Comparison of ENCODE assay signal across 9 mouse cellular contexts in the genomic region with DNA sequence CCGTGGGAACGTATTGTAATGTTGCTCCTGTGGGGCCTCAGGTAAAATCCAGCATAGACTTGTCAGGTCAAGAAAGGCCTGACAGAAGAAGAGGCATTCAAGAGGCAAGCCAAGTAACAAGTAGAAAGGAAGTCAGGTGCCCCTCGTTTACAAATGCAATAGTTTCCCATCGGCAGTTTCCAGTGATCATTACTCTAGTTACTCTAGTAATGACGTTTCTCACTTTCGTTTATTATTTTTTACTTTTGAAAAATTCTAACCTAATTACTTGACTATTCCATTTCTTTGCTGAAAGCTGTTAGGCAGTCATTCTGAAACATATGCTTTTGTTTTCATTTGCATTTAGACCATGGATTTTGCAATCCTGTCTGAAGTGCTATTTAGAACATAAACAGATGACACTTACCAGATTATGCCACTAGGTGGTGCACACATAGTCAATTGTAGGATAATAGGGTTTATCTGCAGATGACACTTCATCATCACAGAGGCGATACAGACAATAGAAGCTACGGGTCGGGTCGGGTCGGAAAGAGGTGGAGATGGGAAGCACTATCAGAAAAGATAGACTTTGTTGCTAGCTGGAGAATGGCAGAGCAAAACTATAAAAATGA.
DNase-seq lines count a peak whose midpoint lies in the region; ATAC-seq and TF ChIP-seq lines count a peak whose summit lies in the region.
"Had no signal": no experiment of that assay in that cellular context is flagged by ENCODE, and none has a peak within 500 bp of the region (broad histone marks: within the 10 kb centered on the region; RNA-seq: fewer than 3 reads in every experiment).

No protein-coding gene starts in this region.

- no peak overlapping the region for H3K27ac ChIP-seq in hindbrain, embryonic 11.5 days (ENCODE audit: low read depth, low read length)
- H3K27ac ChIP-seq in hindbrain, embryonic 10.5 days = no peak overlapping the region
- H3K27ac ChIP-seq in forebrain, embryonic 14.5 days (ENCODE audit: low read depth, low read length) = no peak overlapping the region
- H3K27ac ChIP-seq in lung, embryonic 16.5 days (ENCODE audit: low read length) = no peak overlapping the region
- H3K27ac ChIP-seq in stomach, postnatal 0 days (replicated peaks) = no peak overlapping the region
- H3K27ac ChIP-seq: stomach, embryonic 15.5 days had no signal

- DNase-seq in hindbrain, embryonic 11.5 days (ENCODE audit: low spot score) = peak; percentile 70
- DNase-seq in hindbrain, embryonic 10.5 days (ENCODE audit: low spot score) = no peak
- DNase-seq in 3T3-L1 (ENCODE audit: low read depth, low spot score) = peak; percentile 48
- peak; percentile 50 for DNase-seq in ES-CJ7 (ENCODE audit: low read depth, low spot score)
- DNase-seq in forebrain, embryonic 14.5 days (ENCODE audit: low spot score) = peak; percentile 77
- DNase-seq in stomach, postnatal 0 days (ENCODE audit: low spot score) = no peak
- no peak for DNase-seq in adrenal gland, adult 8-10 months

- H3K9me3 ChIP-seq in hindbrain, embryonic 11.5 days (ENCODE audit: control insufficient read depth, low read length) = no peaks in the 10 kb centered on the region
- H3K9me3 ChIP-seq in hindbrain, embryonic 10.5 days = no peaks in the 10 kb centered on the region
- no peaks in the 10 kb centered on the region for H3K9me3 ChIP-seq in forebrain, embryonic 14.5 days (replicated peaks; ENCODE audit: control insufficient read depth, low read length)
- no peaks in the 10 kb centered on the region for H3K9me3 ChIP-seq in lung, embryonic 16.5 days (ENCODE audit: control insufficient read depth, low read length)
- H3K9me3 ChIP-seq in stomach, postnatal 0 days (ENCODE audit: control insufficient read depth, low read length) = no peaks in the 10 kb centered on the region
- H3K9me3 ChIP-seq: stomach, embryonic 15.5 days had no signal

- no peak overlapping the region for H3K4me3 ChIP-seq in hindbrain, embryonic 11.5 days (ENCODE audit: low read depth, low read length)
- no peak overlapping the region for H3K4me3 ChIP-seq in hindbrain, embryonic 10.5 days
- no peak overlapping the region for H3K4me3 ChIP-seq in forebrain, embryonic 14.5 days (ENCODE audit: low read depth, low read length)
- H3K4me3 ChIP-seq in lung, embryonic 16.5 days (ENCODE audit: low read length) = no peak overlapping the region
- H3K4me3 ChIP-seq in stomach, postnatal 0 days (ENCODE audit: low read depth, low read length) = no peak overlapping the region
- H3K4me3 ChIP-seq: stomach, embryonic 15.5 days had no signal

- no peaks in the 10 kb centered on the region for H3K36me3 ChIP-seq in hindbrain, embryonic 11.5 days (ENCODE audit: control insufficient read depth, insufficient read depth, low read length)
- H3K36me3 ChIP-seq in hindbrain, embryonic 10.5 days = no peaks in the 10 kb centered on the region
- no peaks in the 10 kb centered on the region for H3K36me3 ChIP-seq in forebrain, embryonic 14.5 days (ENCODE audit: control insufficient read depth, insufficient read depth, low read length)
- H3K36me3 ChIP-seq in lung, embryonic 16.5 days (ENCODE audit: control insufficient read depth, insufficient read depth, low read length) = no peaks in the 10 kb centered on the region
- H3K36me3 ChIP-seq in stomach, postnatal 0 days (ENCODE audit: control insufficient read depth, insufficient read depth, low read length) = no peaks in the 10 kb centered on the region
- H3K36me3 ChIP-seq: stomach, embryonic 15.5 days had no signal

- H3K9ac ChIP-seq in hindbrain, embryonic 11.5 days (ENCODE audit: low read depth, low read length) = no peak overlapping the region
- no peak overlapping the region for H3K9ac ChIP-seq in forebrain, embryonic 14.5 days (ENCODE audit: low read length)
- H3K9ac ChIP-seq in lung, embryonic 16.5 days (ENCODE audit: low read length) = no peak overlapping the region
- H3K9ac ChIP-seq in stomach, postnatal 0 days (ENCODE audit: low read length) = no peak overlapping the region
- H3K9ac ChIP-seq: stomach, embryonic 15.5 days had no signal

- H3K4me2 ChIP-seq in hindbrain, embryonic 11.5 days (replicated peaks; ENCODE audit: low read depth, low read length) = no peak overlapping the region
- no peak overlapping the region for H3K4me2 ChIP-seq in forebrain, embryonic 14.5 days (ENCODE audit: low read length)
- no peak overlapping the region for H3K4me2 ChIP-seq in lung, embryonic 16.5 days (ENCODE audit: low read depth, low read length)
- no peak overlapping the region for H3K4me2 ChIP-seq in stomach, postnatal 0 days (replicated peaks; ENCODE audit: low read depth)
- H3K4me2 ChIP-seq: stomach, embryonic 15.5 days had no signal

- TF ChIP-seq EP300 in stomach, postnatal 0 days (optimal IDR thresholded peaks at IDR 0.05) = no peak

- ATAC-seq in hindbrain, embryonic 11.5 days (ENCODE audit: low FRiP score) = peak; percentile 57; the same call in 1 of the 2 replicates
- ATAC-seq in forebrain, embryonic 14.5 days = peak; percentile 58
- ATAC-seq in lung, embryonic 16.5 days (ENCODE audit: low read depth) = 0 out of 2 replicates have a peak, but pooled peaks have one; percentile 17
- ATAC-seq in stomach, postnatal 0 days (ENCODE audit: low FRiP score, low TSS enrichment) = no peak

- TF ChIP-seq CTCF in stomach, postnatal 0 days (IDR thresholded peaks at IDR 0.05; ENCODE audit: low read depth) = peak; percentile 87

- H3K4me1 ChIP-seq in hindbrain, embryonic 11.5 days (replicated peaks; ENCODE audit: control insufficient read depth, insufficient read depth, low read length) = no peaks in the 10 kb centered on the region
- peaks cover 9% of the 10 kb centered on the region for H3K4me1 ChIP-seq in hindbrain, embryonic 10.5 days (replicated peaks)
- no peaks in the 10 kb centered on the region for H3K4me1 ChIP-seq in forebrain, embryonic 14.5 days (ENCODE audit: control insufficient read depth, insufficient read depth, low read length)
- no peaks in the 10 kb centered on the region for H3K4me1 ChIP-seq in lung, embryonic 16.5 days (replicated peaks; ENCODE audit: control insufficient read depth, insufficient read depth, low read length)
- no peaks in the 10 kb centered on the region for H3K4me1 ChIP-seq in stomach, postnatal 0 days (replicated peaks; ENCODE audit: control insufficient read depth, insufficient read depth)
- H3K4me1 ChIP-seq: stomach, embryonic 15.5 days had no signal

- no peaks in the 10 kb centered on the region for H3K27me3 ChIP-seq in hindbrain, embryonic 11.5 days (ENCODE audit: control insufficient read depth, insufficient read depth, low read length)
- H3K27me3 ChIP-seq in hindbrain, embryonic 10.5 days (ENCODE audit: insufficient read depth, poor library complexity, severe bottlenecking) = no peaks in the 10 kb centered on the region
- no peaks in the 10 kb centered on the region for H3K27me3 ChIP-seq in forebrain, embryonic 14.5 days (replicated peaks; ENCODE audit: control insufficient read depth, insufficient read depth, low read length)
- H3K27me3 ChIP-seq in lung, embryonic 16.5 days (ENCODE audit: control insufficient read depth, insufficient read depth, low read depth, low read length) = no peaks in the 10 kb centered on the region
- H3K27me3 ChIP-seq in stomach, postnatal 0 days (ENCODE audit: control insufficient read depth, insufficient read depth, low read length) = no peaks in the 10 kb centered on the region
- H3K27me3 ChIP-seq: stomach, embryonic 15.5 days had no signal

- 68% methylated on average over 11 of the region's 11 CpGs for WGBS in hindbrain, embryonic 11.5 days
- WGBS in hindbrain, embryonic 10.5 days = 72% methylated on average over 11 of the region's 11 CpGs
- 74% methylated on average over 11 of the region's 11 CpGs for WGBS in forebrain, embryonic 14.5 days
- 50% methylated on average over 11 of the region's 11 CpGs for WGBS in lung, embryonic 16.5 days
- 55% methylated on average over 11 of the region's 11 CpGs for WGBS in stomach, postnatal 0 days

Comparison
In these comparisons a context has a peak if more than half of its experiments do, and no peak if none do; other contexts are left out.
1. DNase-seq: peak in hindbrain, embryonic 11.5 days (single experiment), 3T3-L1 (single experiment), ES-CJ7 (single experiment) and forebrain, embryonic 14.5 days (single experiment); none in hindbrain, embryonic 10.5 days (single experiment), stomach, postnatal 0 days (single experiment) and adrenal gland, adult 8-10 months (single experiment).